Mouse (Mus musculus): Measurements from ENCODE around the gene Rxfp3. TPM values are rescaled to one million over a fixed set of nuclear protein-coding genes. Genes with fewer than 3 reads are reported as not detected.

Rxfp3 gene
- polyA plus RNA-seq (2014; fragmentation: Nextera tagmentation; extraction: Ambion mirVana) = 0.71 and 1.6 TPM in 2 replicates

- H3K27ac ChIP-seq (ENCODE audit: low read depth, low read length) = no peak within 1 kb of the TSS
- 4% methylated on average over 16 of the region's 16 CpGs for WGBS
- peaks cover 7% of the 10 kb centered on the region for H3K4me1 ChIP-seq (replicated peaks; ENCODE audit: control insufficient read depth, insufficient read depth, low read length)
- DNase-seq (ENCODE audit: low spot score) (no peak), ATAC-seq (ENCODE audit: low FRiP score) (no peak)
- H3K9ac ChIP-seq (ENCODE audit: low read depth, low read length) = 0 out of 2 replicates have a peak within 1 kb of the TSS, but pooled peaks have one; percentile 15
- H3K9me3 ChIP-seq (ENCODE audit: control insufficient read depth, low read length) = no peaks in the 10 kb centered on the region
- peak within 1 kb of the TSS; percentile 33 for H3K4me3 ChIP-seq (ENCODE audit: low read depth, low read length)
- peaks cover 39% of the 10 kb centered on the region for H3K27me3 ChIP-seq (ENCODE audit: control insufficient read depth, insufficient read depth, low read length)
- peak within 1 kb of the TSS; percentile 52 for H3K4me2 ChIP-seq (replicated peaks; ENCODE audit: low read depth, low read length)
- H3K36me3 ChIP-seq (ENCODE audit: control insufficient read depth, insufficient read depth, low read length) = no peaks in the 10 kb centered on the region
Measured at GRCm38 (mm10) chr15:11037711-11038110, at the start of gene Rxfp3. Gene Rxfp3, minus strand, starts transcription at chr15:11037991.

- ATAC-seq (ENCODE audit: low FRiP score) = no peak
- H3K27me3 ChIP-seq (ENCODE audit: control insufficient read depth, insufficient read depth, low read length) = no peaks in the 10 kb centered on the region
- H3K4me3 ChIP-seq (ENCODE audit: low read depth, low read length) = no peak overlapping the region
- no peaks in the 10 kb centered on the region for H3K9me3 ChIP-seq (ENCODE audit: control insufficient read depth, low read length)
- whole genome bisulfite sequencing = 13% methylated on average over 1 of the region's 1 CpGs
- H3K36me3 ChIP-seq (ENCODE audit: control insufficient read depth, insufficient read depth, low read length) = no peaks in the 10 kb centered on the region
- DNase-seq (ENCODE audit: low spot score) = no peak
- H3K4me1 ChIP-seq (replicated peaks; ENCODE audit: control insufficient read depth, insufficient read depth, low read length) = no peaks in the 10 kb centered on the region
- no peak overlapping the region for H3K4me2 ChIP-seq (replicated peaks; ENCODE audit: low read depth, low read length)
- no peak overlapping the region for H3K27ac ChIP-seq (ENCODE audit: low read depth, low read length)
- H3K9ac ChIP-seq (ENCODE audit: low read depth, low read length) = no peak overlapping the region
Measured at GRCm38 (mm10) chr15:11084993-11085365, 47.2 kb upstream of the Rxfp3 start.

- WGBS = 35% methylated on average over 9 of the region's 9 CpGs
- H3K4me1 ChIP-seq (replicated peaks; ENCODE audit: control insufficient read depth, insufficient read depth, low read length) = no peaks in the 10 kb centered on the region
- no peak overlapping the region for H3K9ac ChIP-seq (ENCODE audit: low read depth, low read length)
- H3K4me3 ChIP-seq (ENCODE audit: low read depth, low read length) = no peak overlapping the region
- DNase-seq (ENCODE audit: low spot score) (peak; percentile 21), ATAC-seq (ENCODE audit: low FRiP score) (no peak)
- H3K36me3 ChIP-seq (ENCODE audit: control insufficient read depth, insufficient read depth, low read length) = no peaks in the 10 kb centered on the region
- no peak overlapping the region for H3K4me2 ChIP-seq (replicated peaks; ENCODE audit: low read depth, low read length)
- no peaks in the 10 kb centered on the region for H3K9me3 ChIP-seq (ENCODE audit: control insufficient read depth, low read length)
- no peak overlapping the region for H3K27ac ChIP-seq (ENCODE audit: low read depth, low read length)
- no peaks in the 10 kb centered on the region for H3K27me3 ChIP-seq (ENCODE audit: control insufficient read depth, insufficient read depth, low read length)
Measured at GRCm38 (mm10) chr15:11084241-11084992, 46.6 kb upstream of the Rxfp3 start.

- WGBS = 84% methylated on average over 3 of the region's 3 CpGs
- Histone ChIP-seq H3K9me3 (ENCODE audit: control insufficient read depth, low read length) (no peaks in the 10 kb centered on the region), H3K4me2 (replicated peaks; ENCODE audit: low read depth, low read length) (no peak overlapping the region), H3K4me3 (ENCODE audit: low read depth, low read length) (no peak overlapping the region), H3K36me3 (ENCODE audit: control insufficient read depth, insufficient read depth, low read length) (no peaks in the 10 kb centered on the region), H3K4me1 (replicated peaks; ENCODE audit: control insufficient read depth, insufficient read depth, low read length) (no peaks in the 10 kb centered on the region), H3K27me3 (ENCODE audit: control insufficient read depth, insufficient read depth, low read length) (no peaks in the 10 kb centered on the region), H3K9ac (ENCODE audit: low read depth, low read length) (no peak overlapping the region), H3K27ac (ENCODE audit: low read depth, low read length) (no peak overlapping the region)
- ATAC-seq (ENCODE audit: low FRiP score) (peak; percentile 17; the same call in 1 of the 2 replicates), DNase-seq (ENCODE audit: low spot score) (no peak)
Measured at GRCm38 (mm10) chr15:11083678-11084077, 45.9 kb upstream of the Rxfp3 start.

GRCm38 (mm10) chr15:11082961-11083569, 45.3 kb upstream of the Rxfp3 start:
- Histone ChIP-seq H3K27ac (ENCODE audit: low read depth, low read length) (no peak overlapping the region), H3K36me3 (ENCODE audit: control insufficient read depth, insufficient read depth, low read length) (no peaks in the 10 kb centered on the region), H3K4me3 (ENCODE audit: low read depth, low read length) (no peak overlapping the region), H3K9me3 (ENCODE audit: control insufficient read depth, low read length) (no peaks in the 10 kb centered on the region), H3K4me2 (replicated peaks; ENCODE audit: low read depth, low read length) (no peak overlapping the region), H3K9ac (ENCODE audit: low read depth, low read length) (no peak overlapping the region), H3K4me1 (replicated peaks; ENCODE audit: control insufficient read depth, insufficient read depth, low read length) (no peaks in the 10 kb centered on the region), H3K27me3 (ENCODE audit: control insufficient read depth, insufficient read depth, low read length) (no peaks in the 10 kb centered on the region)
- DNase-seq (ENCODE audit: low spot score) = peak; percentile 63
- ATAC-seq (ENCODE audit: low FRiP score) = peak; percentile 94
- whole genome bisulfite sequencing = 50% methylated on average over 8 of the region's 8 CpGs

- no peak overlapping the region for H3K9ac ChIP-seq (ENCODE audit: low read depth, low read length)
- DNase-seq (ENCODE audit: low spot score) = no peak
- no peak for ATAC-seq (ENCODE audit: low FRiP score)
- no peak overlapping the region for H3K27ac ChIP-seq (ENCODE audit: low read depth, low read length)
- WGBS = 87% methylated on average over 3 of the region's 3 CpGs
- H3K27me3 ChIP-seq (ENCODE audit: control insufficient read depth, insufficient read depth, low read length) = no peaks in the 10 kb centered on the region
- H3K4me2 ChIP-seq (replicated peaks; ENCODE audit: low read depth, low read length) = no peak overlapping the region
- no peaks in the 10 kb centered on the region for H3K36me3 ChIP-seq (ENCODE audit: control insufficient read depth, insufficient read depth, low read length)
- H3K4me1 ChIP-seq (replicated peaks; ENCODE audit: control insufficient read depth, insufficient read depth, low read length) = no peaks in the 10 kb centered on the region
- H3K4me3 ChIP-seq (ENCODE audit: low read depth, low read length) = no peak overlapping the region
- H3K9me3 ChIP-seq (ENCODE audit: control insufficient read depth, low read length) = no peaks in the 10 kb centered on the region
Measured at GRCm38 (mm10) chr15:11075726-11076361, 38.1 kb upstream of the Rxfp3 start.

- H3K4me2 ChIP-seq (replicated peaks; ENCODE audit: low read depth, low read length) = no peak overlapping the region
- H3K27me3 ChIP-seq (ENCODE audit: control insufficient read depth, insufficient read depth, low read length) = no peaks in the 10 kb centered on the region
- no peaks in the 10 kb centered on the region for H3K36me3 ChIP-seq (ENCODE audit: control insufficient read depth, insufficient read depth, low read length)
- peaks cover 2% of the 10 kb centered on the region for H3K4me1 ChIP-seq (replicated peaks; ENCODE audit: control insufficient read depth, insufficient read depth, low read length)
- ATAC-seq (ENCODE audit: low FRiP score) (no peak), DNase-seq (ENCODE audit: low spot score) (no peak)
- H3K27ac ChIP-seq (ENCODE audit: low read depth, low read length) = no peak overlapping the region
- WGBS = 89% methylated on average over 7 of the region's 7 CpGs
- H3K9me3 ChIP-seq (ENCODE audit: control insufficient read depth, low read length) = no peaks in the 10 kb centered on the region
- no peak overlapping the region for H3K9ac ChIP-seq (ENCODE audit: low read depth, low read length)
- no peak overlapping the region for H3K4me3 ChIP-seq (ENCODE audit: low read depth, low read length)
Measured at GRCm38 (mm10) chr15:11067891-11068290, 30.1 kb upstream of the Rxfp3 start.

- H3K4me2 ChIP-seq (replicated peaks; ENCODE audit: low read depth, low read length) = peak overlapping the region; percentile 37; the same call in 1 of the 2 replicates
- ATAC-seq (ENCODE audit: low FRiP score) = 0 out of 2 replicates have a peak, but pooled peaks have one; percentile 23
- no peak overlapping the region for H3K27ac ChIP-seq (ENCODE audit: low read depth, low read length)
- H3K4me1 ChIP-seq (replicated peaks; ENCODE audit: control insufficient read depth, insufficient read depth, low read length) = peaks cover 2% of the 10 kb centered on the region
- H3K4me3 ChIP-seq (ENCODE audit: low read depth, low read length) = no peak overlapping the region
- peak; percentile 33 for DNase-seq (ENCODE audit: low spot score)
- no peaks in the 10 kb centered on the region for H3K9me3 ChIP-seq (ENCODE audit: control insufficient read depth, low read length)
- 7% methylated on average over 5 of the region's 5 CpGs for WGBS
- H3K36me3 ChIP-seq (ENCODE audit: control insufficient read depth, insufficient read depth, low read length) = no peaks in the 10 kb centered on the region
- no peak overlapping the region for H3K9ac ChIP-seq (ENCODE audit: low read depth, low read length)
- no peaks in the 10 kb centered on the region for H3K27me3 ChIP-seq (ENCODE audit: control insufficient read depth, insufficient read depth, low read length)
Measured at GRCm38 (mm10) chr15:11066299-11066698, 28.5 kb upstream of the Rxfp3 start.
